Mouse (Mus musculus) neural tube, embryonic 15.5 days (tissue): ENCODE measurements around the gene Tas2r143. TPM values are rescaled to one million over a fixed set of nuclear protein-coding genes. Genes with fewer than 3 reads are reported as not detected.

Experiments used
- ATAC-seq: fragments of 200-750 bp; cut with Nextera tagmentation; 2 replicates; pipeline ENCODE4 v1.8.0; 2017; ENCODE audit warnings: mild to moderate bottlenecking, moderate TSS enrichment, moderate library complexity; ENCODE audit not compliant: low FRiP score
- H3K27ac ChIP-seq: fragments of 300-500 bp; sonication (generic); replicated peaks from 2 replicates; pipeline ENCODE4 v1.5.1; 2015; ENCODE audit warnings: mild to moderate bottlenecking, inconsistent platforms
- H3K27me3 ChIP-seq: fragments of 300-500 bp; sonication (generic); replicated peaks from 2 replicates; pipeline ENCODE4 v1.6.1; 2015; ENCODE audit warnings: inconsistent platforms
- H3K36me3 ChIP-seq: fragments of 300-500 bp; sonication (generic); 2 replicates; pipeline ENCODE4 v1.6.1; 2015; ENCODE audit warnings: inconsistent platforms
- H3K4me1 ChIP-seq: fragments of 300-500 bp; sonication (generic); 2 replicates; pipeline ENCODE4 v1.6.1; 2015; ENCODE audit warnings: inconsistent platforms
- H3K4me2 ChIP-seq: fragments of 300-500 bp; sonication (generic); 2 replicates; pipeline ENCODE4 v1.6.1; 2015; ENCODE audit warnings: inconsistent platforms, mild to moderate bottlenecking, moderate library complexity
- H3K4me3 ChIP-seq: fragments of 300-500 bp; sonication (generic); replicated peaks from 2 replicates; pipeline ENCODE4 v1.5.1; 2015; ENCODE audit warnings: mild to moderate bottlenecking, inconsistent platforms
- H3K9ac ChIP-seq: fragments of 300-500 bp; sonication (generic); replicated peaks from 2 replicates; pipeline ENCODE4 v1.6.1; 2015; ENCODE audit warnings: mild to moderate bottlenecking, inconsistent platforms
- H3K9me3 ChIP-seq: fragments of 300-500 bp; sonication (generic); replicated peaks from 2 replicates; pipeline ENCODE4 v1.6.1; 2016; ENCODE audit warnings: inconsistent platforms
- WGBS: fragments of 180-500 bp; shearing (Covaris S2); methylation state at CpG from one replicate; pipeline ENCODE4 v1.1.7; 2015; ENCODE audit warnings: mixed read lengths; 5-methylcytosine and 5-hydroxymethylcytosine counted together
- polyA plus RNA-seq: library from polyadenylated mRNA; unstranded; fragments of >200 nt; fragmentation: Nextera tagmentation; extraction: Ambion mirVana; gene quantifications from 2 replicates; pipeline ENCODE4 v1.2.1, GENCODE M21; 2015

The Tas2r143 gene
- polyA plus RNA-seq, 1 experiment from 2014 or later, result not detected

DNA sequence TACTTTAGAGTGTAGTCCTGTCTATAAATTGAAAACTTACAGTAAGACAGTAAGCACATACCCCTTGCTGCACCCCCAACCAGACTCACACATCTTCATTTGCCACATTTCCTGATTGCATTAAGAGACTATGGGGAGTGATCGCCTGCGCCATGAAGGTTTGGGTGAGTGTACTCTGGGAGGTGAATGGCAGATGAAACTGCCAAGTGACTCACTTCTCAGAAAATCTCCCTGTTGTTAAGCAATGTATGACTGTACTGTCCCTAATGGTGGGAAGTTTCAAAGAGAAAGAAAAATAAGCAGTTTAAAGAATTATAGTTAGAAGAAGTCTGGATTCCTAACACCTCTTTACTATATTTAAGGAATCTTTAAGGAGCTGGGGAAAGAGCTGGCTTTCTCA, 19.4 kb downstream of the Tas2r143 start:
- no peak overlapping the region for H3K27ac ChIP-seq
- no peak for ATAC-seq
- no peaks in the 10 kb centered on the region for H3K27me3 ChIP-seq
- H3K4me3 ChIP-seq, result no peak overlapping the region
- H3K4me1 ChIP-seq, result no peaks in the 10 kb centered on the region
- no peaks in the 10 kb centered on the region for H3K36me3 ChIP-seq
- no peaks in the 10 kb centered on the region for H3K9me3 ChIP-seq
- H3K4me2 ChIP-seq, result no peak overlapping the region
- H3K9ac ChIP-seq, result no peak overlapping the region
- 95% methylated on average over 2 of the region's 2 CpGs for WGBS

- Histone ChIP-seq H3K27me3 (no peaks in the 10 kb centered on the region), H3K27ac (no peak overlapping the region), H3K4me2 (no peak overlapping the region), H3K36me3 (no peaks in the 10 kb centered on the region), H3K4me3 (no peak overlapping the region), H3K9me3 (no peaks in the 10 kb centered on the region), H3K4me1 (no peaks in the 10 kb centered on the region), H3K9ac (no peak overlapping the region)
- no peak for ATAC-seq
- WGBS, result 75% methylated on average over 2 of the region's 2 CpGs
Observed at GRCm38 (mm10) chr6:42421439-42421838, 21.4 kb downstream of the Tas2r143 start.

DNA sequence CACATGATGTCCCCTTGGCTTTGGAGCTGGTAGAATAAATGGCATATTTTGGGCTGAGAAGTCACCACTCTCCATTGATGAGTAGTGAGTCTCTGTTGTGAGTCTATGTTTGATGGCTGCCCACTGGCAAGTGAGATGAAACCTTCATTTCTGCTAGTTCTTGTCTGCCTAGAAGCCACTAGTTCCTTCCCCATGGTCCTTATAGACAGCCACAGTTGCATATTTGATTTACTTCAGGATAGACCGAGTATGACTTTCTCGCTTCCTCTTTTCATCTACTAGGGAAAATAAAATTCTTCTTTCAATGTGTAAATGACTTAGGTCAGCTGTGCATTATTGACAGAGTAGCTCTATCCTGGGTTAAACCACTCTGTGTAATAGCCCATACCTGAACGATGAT, 24.4 kb downstream of the Tas2r143 start:
- no peaks in the 10 kb centered on the region for H3K27me3 ChIP-seq
- H3K4me1 ChIP-seq, result no peaks in the 10 kb centered on the region
- WGBS, result 91% methylated on average over 3 of the region's 3 CpGs
- no peak overlapping the region for H3K27ac ChIP-seq
- no peaks in the 10 kb centered on the region for H3K36me3 ChIP-seq
- no peak overlapping the region for H3K4me2 ChIP-seq
- ATAC-seq, result no peak
- no peaks in the 10 kb centered on the region for H3K9me3 ChIP-seq
- no peak overlapping the region for H3K4me3 ChIP-seq
- no peak overlapping the region for H3K9ac ChIP-seq

DNA sequence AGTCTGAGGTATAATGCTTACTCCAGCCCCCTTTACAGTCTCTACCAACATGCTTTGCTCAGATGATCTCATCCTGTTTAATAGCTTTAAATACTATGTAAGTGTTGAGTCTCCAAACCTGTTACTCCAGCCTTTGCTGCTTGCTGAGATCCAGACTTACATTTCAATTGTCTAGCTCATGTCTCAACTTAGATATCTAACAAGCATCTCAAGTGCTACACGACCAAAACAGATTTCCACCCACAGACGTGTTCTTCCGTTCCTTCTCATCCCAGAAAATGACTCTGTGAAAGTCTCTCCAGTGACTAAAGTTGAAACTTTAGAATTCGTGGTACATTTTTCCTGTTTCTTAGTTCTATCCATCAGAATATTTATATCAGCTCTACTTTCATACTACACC, 26.3 kb downstream of the Tas2r143 start:
- no peak overlapping the region for H3K9ac ChIP-seq
- no peaks in the 10 kb centered on the region for H3K36me3 ChIP-seq
- H3K9me3 ChIP-seq, result no peaks in the 10 kb centered on the region
- no peak for ATAC-seq
- no peak overlapping the region for H3K4me3 ChIP-seq
- H3K4me1 ChIP-seq, result no peaks in the 10 kb centered on the region
- no peak overlapping the region for H3K4me2 ChIP-seq
- WGBS, result 90% methylated on average over 4 of the region's 4 CpGs
- no peak overlapping the region for H3K27ac ChIP-seq
- H3K27me3 ChIP-seq, result no peaks in the 10 kb centered on the region

DNA sequence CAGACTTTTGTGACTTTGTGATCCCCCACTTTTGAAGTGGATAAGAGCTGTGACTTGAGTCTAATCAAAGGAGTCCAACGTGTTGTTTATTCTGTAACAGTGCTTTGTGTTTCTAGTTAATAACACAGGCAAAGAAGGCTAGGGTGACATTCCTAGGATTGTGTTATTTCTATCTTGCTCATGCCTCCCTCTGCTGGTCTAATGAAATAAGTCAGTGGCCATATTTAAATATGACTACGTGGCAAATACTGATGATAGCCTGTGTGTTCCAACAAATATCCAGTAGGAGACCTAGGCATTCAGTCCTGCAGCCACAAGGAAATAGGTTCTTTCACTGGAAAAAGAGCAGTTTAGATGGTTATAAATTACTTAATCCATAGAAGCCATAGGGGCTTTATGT, 33.5 kb downstream of the Tas2r143 start:
- Histone ChIP-seq H3K4me1 (no peaks in the 10 kb centered on the region), H3K27ac (no peak overlapping the region), H3K27me3 (no peaks in the 10 kb centered on the region), H3K36me3 (no peaks in the 10 kb centered on the region), H3K9me3 (no peaks in the 10 kb centered on the region), H3K4me3 (no peak overlapping the region), H3K9ac (no peak overlapping the region), H3K4me2 (no peak overlapping the region)
- WGBS, result 72% methylated on average over 2 of the region's 2 CpGs
- ATAC-seq, result no peak

- no peaks in the 10 kb centered on the region for H3K27me3 ChIP-seq
- no peak within 1 kb of the TSS for H3K9ac ChIP-seq
- no peak within 1 kb of the TSS for H3K4me3 ChIP-seq
- H3K27ac ChIP-seq, result no peak within 1 kb of the TSS
- H3K4me2 ChIP-seq, result no peak within 1 kb of the TSS
- no peak for ATAC-seq
- H3K9me3 ChIP-seq, result no peaks in the 10 kb centered on the region
- WGBS, result 88% methylated on average over 6 of the region's 6 CpGs
- no peaks in the 10 kb centered on the region for H3K36me3 ChIP-seq
- H3K4me1 ChIP-seq, result no peaks in the 10 kb centered on the region
Observed at GRCm38 (mm10) chr6:42434446-42434845, 34.4 kb downstream of the Tas2r143 start, which contains the start of gene Tas2r126. Gene Tas2r126 (plus strand): TSS chr6:42434535.

GRCm38 (mm10) chr6:42435490-42435889, 35.5 kb downstream of the Tas2r143 start:
- Histone ChIP-seq H3K4me2 (no peak overlapping the region), H3K27me3 (no peaks in the 10 kb centered on the region), H3K9me3 (no peaks in the 10 kb centered on the region), H3K36me3 (no peaks in the 10 kb centered on the region), H3K9ac (no peak overlapping the region), H3K4me3 (no peak overlapping the region), H3K4me1 (no peaks in the 10 kb centered on the region), H3K27ac (no peak overlapping the region)
- ATAC-seq, result no peak
- WGBS, result 79% methylated on average over 2 of the region's 2 CpGs

- Histone ChIP-seq H3K9me3 (no peaks in the 10 kb centered on the region), H3K9ac (no peak overlapping the region), H3K27me3 (no peaks in the 10 kb centered on the region), H3K4me3 (no peak overlapping the region), H3K4me1 (no peaks in the 10 kb centered on the region), H3K27ac (no peak overlapping the region), H3K36me3 (no peaks in the 10 kb centered on the region), H3K4me2 (no peak overlapping the region)
- 70% methylated on average over 2 of the region's 2 CpGs for WGBS
- ATAC-seq, result no peak
Observed at GRCm38 (mm10) chr6:42441395-42441794, 41.4 kb downstream of the Tas2r143 start.

DNA sequence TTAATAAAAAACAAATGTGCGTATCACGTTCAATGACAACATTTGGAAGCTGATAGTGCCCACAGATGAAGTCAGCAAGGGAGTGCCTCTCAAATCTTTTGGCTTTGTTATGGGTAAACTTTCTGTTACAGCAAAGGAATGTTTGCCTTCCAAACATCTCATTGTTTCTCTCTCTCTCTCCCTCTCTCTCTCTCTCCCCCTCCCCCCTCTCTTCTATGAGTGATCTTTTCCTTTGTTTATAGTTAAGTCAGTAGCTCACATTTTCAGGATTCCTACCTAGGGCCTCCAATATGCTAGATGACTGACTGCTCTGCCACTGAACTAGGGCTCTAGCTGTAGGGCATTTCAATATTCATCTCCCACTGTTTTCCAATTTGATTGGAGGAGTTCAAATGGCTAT, 44.5 kb downstream of the Tas2r143 start:
- no peak for ATAC-seq
- 88% methylated on average over 2 of the region's 2 CpGs for WGBS
- Histone ChIP-seq H3K4me2 (no peak overlapping the region), H3K4me3 (no peak overlapping the region), H3K9ac (no peak overlapping the region), H3K27ac (no peak overlapping the region), H3K4me1 (no peaks in the 10 kb centered on the region), H3K36me3 (no peaks in the 10 kb centered on the region), H3K27me3 (no peaks in the 10 kb centered on the region), H3K9me3 (no peaks in the 10 kb centered on the region)

GRCm38 (mm10) chr6:42447381-42447780, 47.3 kb downstream of the Tas2r143 start:
- no peak for ATAC-seq
- no peak overlapping the region for H3K4me2 ChIP-seq
- H3K27me3 ChIP-seq, result no peaks in the 10 kb centered on the region
- no peaks in the 10 kb centered on the region for H3K9me3 ChIP-seq
- H3K36me3 ChIP-seq, result no peaks in the 10 kb centered on the region
- H3K4me3 ChIP-seq, result no peak overlapping the region
- H3K9ac ChIP-seq, result no peak overlapping the region
- 87% methylated on average over 2 of the region's 2 CpGs for WGBS
- H3K4me1 ChIP-seq, result no peaks in the 10 kb centered on the region
- no peak overlapping the region for H3K27ac ChIP-seq

Other genes starting within 250 kb of the Tas2r143 start
- gene Tas2r144, start 184.9 kb upstream of the Tas2r143 start, polyA plus RNA-seq, result not detected in 2 replicates
- 13.7 and 14.4 TPM in 2 replicates for gene Gstk1, start 154.3 kb upstream of the Tas2r143 start, polyA plus RNA-seq
- gene Tmem139, start 138.3 kb upstream of the Tas2r143 start, polyA plus RNA-seq, result 0.13 and 0.68 TPM in 2 replicates
- 27.1 and 35.9 TPM in 2 replicates for gene Casp2, start 135.3 kb upstream of the Tas2r143 start, polyA plus RNA-seq
- 1.1 and 1.2 TPM in 2 replicates for gene Clcn1, start 113.6 kb upstream of the Tas2r143 start, polyA plus RNA-seq
- gene Fam131b, start 75.6 kb upstream of the Tas2r143 start, polyA plus RNA-seq, result 6.9 and 8.2 TPM in 2 replicates
- 60.0 and 72.5 TPM in 2 replicates for gene Zyx, start 50.6 kb upstream of the Tas2r143 start, polyA plus RNA-seq
- 0.24 and 1.9 TPM in 2 replicates for gene Epha1, start 27.0 kb upstream of the Tas2r143 start, polyA plus RNA-seq
- not detected in 2 replicates for gene Tas2r135, start 5.2 kb downstream of the Tas2r143 start, polyA plus RNA-seq
- gene Tas2r126, start 34.3 kb downstream of the Tas2r143 start, polyA plus RNA-seq, result 0.20 TPM in 1 of 2 replicates, not detected in the other
- not detected in 2 replicates for gene Olfr458, start 65.0 kb downstream of the Tas2r143 start, polyA plus RNA-seq
- not detected in 2 replicates for gene Olfr457, start 76.1 kb downstream of the Tas2r143 start, polyA plus RNA-seq
- gene Olfr456, start 87.0 kb downstream of the Tas2r143 start, polyA plus RNA-seq, result not detected in 2 replicates
- gene Olfr455, start 147.3 kb downstream of the Tas2r143 start, polyA plus RNA-seq, result not detected in 2 replicates
- not detected in 2 replicates for gene Tcaf3, start 197.5 kb downstream of the Tas2r143 start, polyA plus RNA-seq
- 2.6 and 4.2 TPM in 2 replicates for gene Tcaf2, start 245.0 kb downstream of the Tas2r143 start, polyA plus RNA-seq